Mouse (Mus musculus): ENCODE measurements around the gene Pabpc1l.

- TF ChIP-seq CTCF (IDR thresholded peaks at IDR 0.05; ENCODE audit: low read depth), result no peak
- TF ChIP-seq EP300 (IDR thresholded peaks at IDR 0.05; ENCODE audit: low read depth), result no peak
Observed at GRCm38 (mm10) chr2:164073120-164073519, 47.9 kb downstream of the Pabpc1l start.
